Mouse (Mus musculus): ENCODE measurements around the gene Atp6v0a4.

GRCm38 (mm10) chr6:38116107-38116770 lies 8.1 kb downstream of the Atp6v0a4 start:
- no peak for TF ChIP-seq POLR2A (IDR thresholded peaks at IDR 0.05; ENCODE audit: borderline replicate concordance, extremely low read depth, low read depth, low read length)
- no peak for TF ChIP-seq CTCF (IDR thresholded peaks at IDR 0.05; ENCODE audit: insufficient read depth, low read length)

Measured in lung, adult 2 months (tissue).